Mouse (Mus musculus): ENCODE results near the gene Ntan1.
A peak's percentile ranks its signal among the peaks of the same experiment; 100 is the strongest.

GRCm38 (mm10) chr16:13818560-13819393, at the start of gene Ntan1:
- TF ChIP-seq CTCF (conservative IDR thresholded peaks at IDR 0.05; ENCODE audit: insufficient read depth, insufficient read length, low read depth, low read length): no peak
- peak; percentile 59 for TF ChIP-seq POLR2A (IDR thresholded peaks at IDR 0.05; ENCODE audit: low read depth, low read length)

Data from kidney, adult 2 months (tissue).